Mouse (Mus musculus) myocyte (in vitro differentiated cells): ENCODE results near the gene Vps11. TPM values are rescaled to one million over a fixed set of nuclear protein-coding genes. Genes with fewer than 3 reads are reported as not detected.
"Not testable (repeated sequence)": the region's sequence is repeated elsewhere in the genome, so short reads cannot be mapped to it uniquely, and the experiment has no call there.

Experiments used
- H3K27me3 ChIP-seq: one replicate; pipeline ENCODE4 v1.6.1; 2011; ENCODE audit not compliant: control insufficient read depth, insufficient read depth, insufficient read length
- H3K36me3 ChIP-seq: one replicate; pipeline ENCODE4 v1.6.1; 2011; ENCODE audit not compliant: control insufficient read depth, insufficient read depth
- H3K4me2 ChIP-seq: one replicate; pipeline ENCODE4 v1.6.1; 2011; ENCODE audit warnings: low read depth, control low read depth
- H3K4me3 ChIP-seq: one replicate; pipeline ENCODE4 v1.5.1; 2011; ENCODE audit warnings: mild to moderate bottlenecking, control low read depth, moderate library complexity
- H3K79me2 ChIP-seq: one replicate; pipeline ENCODE4 v1.6.1; 2011; ENCODE audit not compliant: control insufficient read depth, insufficient read depth
- H3ac ChIP-seq: one replicate; pipeline ENCODE4 v1.6.1; 2011; ENCODE audit not compliant: control insufficient read depth, insufficient read length
- CEBPB ChIP-seq: IDR thresholded peaks from 2 replicates; pipeline ENCODE4 v1.6.1; 2011; ENCODE audit warnings: mild to moderate bottlenecking, moderate library complexity; ENCODE audit not compliant: poor library complexity, insufficient read depth, severe bottlenecking
- E2F4 ChIP-seq: IDR thresholded peaks from one replicate; pipeline ENCODE4 v1.6.1; 2011; ENCODE audit warnings: mild to moderate bottlenecking, control low read depth, moderate library complexity; ENCODE audit not compliant: insufficient read depth
- MAX ChIP-seq: IDR thresholded peaks from one replicate; pipeline ENCODE4 v1.6.1; 2011; ENCODE audit warnings: low read depth, mild to moderate bottlenecking, control low read depth
- MYOD1 ChIP-seq, 3 experiments: IDR thresholded peaks; one replicate each; pipeline ENCODE4 v1.6.1; 2011; ENCODE audit warnings: control low read depth in 2 of 3, low read depth in 2 of 3, mild to moderate bottlenecking in 2 of 3, moderate library complexity in 1 of 3; ENCODE audit not compliant: insufficient read length in 2 of 3, control insufficient read depth in 1 of 3
- MYOG ChIP-seq, 3 experiments: IDR thresholded peaks; one replicate each; pipeline ENCODE4 v1.6.1; 2011; ENCODE audit warnings: control low read depth in 2 of 3, low read depth in 2 of 3, mild to moderate bottlenecking in 2 of 3; ENCODE audit not compliant: insufficient read length in 2 of 3, control insufficient read depth in 1 of 3, insufficient read depth in 1 of 3
- POLR2A ChIP-seq: IDR thresholded peaks from one replicate; pipeline ENCODE4 v1.6.1; 2011; ENCODE audit warnings: low read depth, mild to moderate bottlenecking, control low read depth, moderate library complexity; ENCODE audit not compliant: insufficient read length
- POLR2AphosphoS2 ChIP-seq: IDR thresholded peaks from one replicate; pipeline ENCODE4 v1.6.1; 2011; ENCODE audit warnings: low read depth, control low read depth; ENCODE audit not compliant: insufficient read length
- REST ChIP-seq: IDR thresholded peaks from one replicate; pipeline ENCODE4 v1.6.1; 2011; ENCODE audit warnings: mild to moderate bottlenecking, control low read depth, moderate library complexity; ENCODE audit not compliant: insufficient read depth, insufficient read length
- SRF ChIP-seq: IDR thresholded peaks from one replicate; pipeline ENCODE4 v1.6.1; 2011; ENCODE audit warnings: low read depth; ENCODE audit not compliant: control insufficient read depth, insufficient read length
- TCF12 ChIP-seq: IDR thresholded peaks from one replicate; pipeline ENCODE4 v1.6.1; 2011; ENCODE audit warnings: mild to moderate bottlenecking, control low read depth; ENCODE audit not compliant: poor library complexity, insufficient read depth, severe bottlenecking
- TCF3 ChIP-seq: IDR thresholded peaks from one replicate; pipeline ENCODE4 v1.6.1; 2011; ENCODE audit warnings: low read depth, control low read depth; ENCODE audit not compliant: insufficient read length
- USF1 ChIP-seq: IDR thresholded peaks from one replicate; pipeline ENCODE4 v1.6.1; 2011; ENCODE audit warnings: low read depth, mild to moderate bottlenecking, control low read depth, moderate library complexity
- polyA plus RNA-seq: library from polyadenylated mRNA; unstranded; fragments of >200 nt; fragmentation: generic; extraction: Trizol; gene quantifications from one replicate; pipeline ENCODE4 v1.2.1, GENCODE M21; 2012; ENCODE audit warnings: missing spikeins

Vps11 gene
- polyA plus RNA-seq, 1 experiment = 26.4 TPM

- H3ac ChIP-seq = no peak overlapping the region
- H3K4me3 ChIP-seq = no peak overlapping the region
- peaks cover 19% of the 10 kb centered on the region for H3K79me2 ChIP-seq
- H3K36me3 ChIP-seq = peaks cover 3% of the 10 kb centered on the region
- H3K27me3 ChIP-seq = no peaks in the 10 kb centered on the region
- no peak for TF ChIP-seq SRF
- no peak for TF ChIP-seq TCF12
- TF ChIP-seq CEBPB = no peak
- TF ChIP-seq MYOG (IDR thresholded peaks at IDR 0.05; ENCODE audit: control insufficient read depth in 1 of 3, insufficient read depth in 1 of 3, insufficient read length in 2 of 3, low read depth in 2 of 3) = no peak
- TF ChIP-seq MYOD1 (IDR thresholded peaks at IDR 0.05; ENCODE audit: control insufficient read depth in 1 of 3, insufficient read length in 2 of 3, low read depth in 2 of 3) = no peak
- TF ChIP-seq USF1 = no peak
- TF ChIP-seq POLR2A = no peak
- TF ChIP-seq E2F4 = no peak
- TF ChIP-seq TCF3 = no peak
- no peak for TF ChIP-seq REST
- TF ChIP-seq MAX = no peak
- no peak for TF ChIP-seq POLR2AphosphoS2
- peak overlapping the region; percentile 94 for H3K4me2 ChIP-seq
Measured at GRCm38 (mm10) chr9:44342173-44342572, 19.3 kb downstream of the Vps11 start.

DNA sequence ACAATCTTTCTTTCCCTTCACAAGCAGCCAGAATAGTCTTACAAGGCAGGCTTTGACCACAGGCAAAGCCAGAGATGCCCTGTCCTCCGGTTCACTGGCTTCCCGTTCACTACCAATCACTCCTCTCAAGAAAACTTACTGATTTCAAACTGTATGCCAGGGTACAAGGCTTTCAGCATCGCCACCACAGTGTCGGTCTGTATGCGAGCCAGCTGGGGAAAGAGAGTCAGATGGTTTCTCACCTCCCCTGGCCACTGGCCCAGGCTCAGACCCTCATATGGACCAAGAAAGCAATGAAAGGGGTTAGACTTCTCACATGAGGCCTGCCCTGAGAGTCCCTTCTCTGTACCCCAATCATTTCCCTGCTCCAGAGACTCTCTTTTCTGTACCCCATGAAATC, 20.0 kb downstream of the Vps11 start:
- no peak overlapping the region for H3K4me3 ChIP-seq
- no peaks in the 10 kb centered on the region for H3K27me3 ChIP-seq
- peaks cover 26% of the 10 kb centered on the region for H3K79me2 ChIP-seq
- TF ChIP-seq MAX (no peak), CEBPB (no peak), POLR2A (no peak)
- H3K4me2 ChIP-seq = no peak overlapping the region
- H3K36me3 ChIP-seq = peaks cover 10% of the 10 kb centered on the region
- H3ac ChIP-seq = no peak overlapping the region

DNA sequence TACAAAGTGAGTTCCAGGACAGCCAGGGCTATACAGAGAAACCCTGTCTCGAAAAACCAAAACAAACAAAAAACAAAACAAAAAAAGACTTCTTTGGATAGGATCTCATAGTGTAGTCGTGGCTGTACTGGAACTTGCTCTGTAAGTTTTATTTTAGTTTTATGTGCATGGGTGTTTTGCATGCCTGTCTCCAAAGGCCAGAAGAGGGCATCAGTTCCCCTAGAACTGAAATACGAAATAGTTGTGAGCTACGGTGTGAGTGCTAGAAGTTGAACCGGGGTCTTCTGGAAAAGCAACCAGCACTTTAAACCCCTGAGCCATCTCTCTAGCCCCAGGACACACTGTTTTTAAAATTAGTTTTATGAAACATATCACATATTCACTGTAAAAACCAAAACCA, 22.9 kb downstream of the Vps11 start:
- no peak for TF ChIP-seq POLR2A
- no peak for TF ChIP-seq POLR2AphosphoS2
- H3K4me3 ChIP-seq = no peak overlapping the region

DNA sequence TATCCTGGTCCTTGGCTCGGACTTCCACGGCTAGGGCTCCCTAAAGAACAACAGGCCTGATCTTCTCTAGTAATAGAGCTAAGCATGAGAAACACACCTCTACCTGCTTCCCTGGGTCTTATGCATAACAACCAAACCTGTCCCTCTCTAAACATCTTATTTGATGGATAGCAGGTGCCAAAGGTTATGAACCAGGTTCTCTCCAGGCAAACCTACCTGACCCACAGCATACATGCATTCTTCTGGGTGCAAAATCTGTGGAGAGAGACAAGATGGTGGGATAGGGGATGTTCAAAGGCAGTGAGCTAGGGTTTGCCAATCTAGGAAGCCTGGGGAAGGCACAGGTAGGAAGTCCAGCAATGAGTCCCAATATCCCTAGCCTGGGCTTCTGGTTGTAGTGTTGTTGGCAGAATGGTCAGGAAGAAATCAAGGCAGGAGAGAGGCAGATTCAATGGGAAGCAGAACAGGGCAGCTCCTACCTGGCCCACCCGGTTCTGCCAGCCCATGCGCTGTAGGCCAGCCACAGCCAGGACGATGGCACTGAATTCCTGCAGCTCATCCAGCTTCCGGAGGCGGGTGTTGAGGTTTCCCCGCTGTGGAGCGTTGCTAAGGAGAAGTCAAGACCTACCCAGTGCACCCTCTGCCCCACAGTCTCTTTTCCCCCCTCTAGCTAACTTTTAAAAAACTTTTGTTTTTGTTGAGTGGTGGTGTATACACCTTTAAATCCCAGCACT, 23.9 kb downstream of the Vps11 start:
- TF ChIP-seq POLR2A (peak; percentile 65), MYOG (IDR thresholded peaks at IDR 0.05; ENCODE audit: control insufficient read depth in 1 of 3, insufficient read depth in 1 of 3, insufficient read length in 2 of 3, low read depth in 2 of 3) (no peak), POLR2AphosphoS2 (peak; percentile 98)
- peaks cover 22% of the 10 kb centered on the region for H3K36me3 ChIP-seq
- H3K27me3 ChIP-seq = no peaks in the 10 kb centered on the region
- H3K79me2 ChIP-seq = peaks cover 31% of the 10 kb centered on the region
- peak overlapping the region; percentile 76 for H3K4me3 ChIP-seq
- peak overlapping the region; percentile 80 for H3K4me2 ChIP-seq
- no peak overlapping the region for H3ac ChIP-seq

More for the DNA sequence above, 22.9 kb downstream of the Vps11 start:
- H3K36me3 ChIP-seq = peaks cover 12% of the 10 kb centered on the region
- no peak overlapping the region for H3ac ChIP-seq
- H3K27me3 ChIP-seq = no peaks in the 10 kb centered on the region
- no peak overlapping the region for H3K4me2 ChIP-seq
- peaks cover 41% of the 10 kb centered on the region for H3K79me2 ChIP-seq

DNA sequence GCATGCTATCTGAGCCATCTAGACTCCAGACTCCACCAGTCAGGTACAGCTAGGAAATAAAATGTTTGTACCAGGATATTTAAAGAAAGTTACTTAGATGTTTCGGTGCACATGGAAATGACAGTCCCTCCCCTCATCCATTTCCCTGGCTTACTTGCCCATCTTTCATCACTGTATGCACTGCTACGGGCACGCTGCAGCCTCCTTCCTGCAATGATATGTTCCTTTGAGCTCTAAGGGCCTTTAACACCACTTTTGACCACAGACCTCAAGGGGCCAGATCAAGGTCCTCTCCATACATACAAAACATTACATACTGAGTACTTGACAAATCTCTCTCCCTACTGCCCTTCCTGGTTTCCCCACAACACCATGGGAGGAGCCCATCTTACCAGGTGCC, 24.5 kb downstream of the Vps11 start:
- H3ac ChIP-seq = no peak overlapping the region
- TF ChIP-seq POLR2AphosphoS2 (peak; percentile 60), USF1 (no peak), CEBPB (no peak)
- H3K27me3 ChIP-seq = no peaks in the 10 kb centered on the region
- H3K4me2 ChIP-seq = peak overlapping the region; percentile 80
- peak overlapping the region; percentile 76 for H3K4me3 ChIP-seq
- H3K36me3 ChIP-seq = peaks cover 28% of the 10 kb centered on the region
- H3K79me2 ChIP-seq = peaks cover 27% of the 10 kb centered on the region

DNA sequence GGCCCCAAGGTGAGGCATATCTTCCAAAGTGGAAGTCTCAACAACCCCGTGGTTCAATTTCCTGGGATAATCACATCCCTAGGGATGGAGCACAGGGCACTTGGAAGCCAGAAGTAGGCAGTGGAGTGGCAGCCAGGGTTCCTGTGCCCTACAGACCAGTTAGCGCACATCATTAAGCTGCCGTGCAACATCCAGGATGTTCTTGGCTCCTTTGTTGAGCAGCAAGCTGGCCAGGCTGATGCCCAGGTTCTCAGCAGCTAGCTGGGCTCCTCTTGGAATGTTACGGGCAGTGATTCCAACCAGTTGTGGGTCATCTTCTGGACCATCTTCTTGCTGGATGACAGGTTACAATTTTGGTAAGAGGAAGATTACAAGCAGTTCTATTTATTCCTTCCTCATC, 25.0 kb downstream of the Vps11 start:
- Histone ChIP-seq H3K4me2 (peak overlapping the region; percentile 80), H3K36me3 (peaks cover 32% of the 10 kb centered on the region), H3K79me2 (peaks cover 27% of the 10 kb centered on the region), H3K4me3 (peak overlapping the region; percentile 76)
- H3ac ChIP-seq, H3K27me3 ChIP-seq: not testable (repeated sequence)
- peak; percentile 54 for TF ChIP-seq POLR2AphosphoS2
